Mouse (Mus musculus): ENCODE measurements around the gene Tmem94.
A peak's percentile ranks its signal among the peaks of the same experiment; 100 is the strongest.

Gene Tmem94

DNA sequence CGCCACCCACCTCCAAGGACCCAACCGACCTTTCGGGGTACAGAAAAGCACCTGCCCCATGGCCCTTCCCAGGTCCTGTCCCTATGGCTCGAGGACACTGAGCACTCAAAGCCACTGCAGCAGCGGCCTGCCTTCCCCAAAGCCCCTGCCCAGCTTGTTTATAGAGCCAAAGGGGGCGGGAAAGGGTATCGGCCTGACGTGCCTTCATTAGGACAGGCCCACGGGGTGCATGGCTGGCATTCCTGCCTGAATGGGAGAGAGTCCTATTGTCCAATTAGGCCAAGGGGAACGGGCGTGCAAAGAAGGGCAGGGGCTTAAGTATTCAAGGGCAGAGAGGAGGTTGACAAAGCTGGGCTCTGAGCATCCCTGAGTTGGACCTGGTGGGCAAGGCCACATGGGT lies 42.7 kb downstream of the Tmem94 start:
- DNase-seq (ENCODE audit: low spot score in 2 of 2): no peak

DNA sequence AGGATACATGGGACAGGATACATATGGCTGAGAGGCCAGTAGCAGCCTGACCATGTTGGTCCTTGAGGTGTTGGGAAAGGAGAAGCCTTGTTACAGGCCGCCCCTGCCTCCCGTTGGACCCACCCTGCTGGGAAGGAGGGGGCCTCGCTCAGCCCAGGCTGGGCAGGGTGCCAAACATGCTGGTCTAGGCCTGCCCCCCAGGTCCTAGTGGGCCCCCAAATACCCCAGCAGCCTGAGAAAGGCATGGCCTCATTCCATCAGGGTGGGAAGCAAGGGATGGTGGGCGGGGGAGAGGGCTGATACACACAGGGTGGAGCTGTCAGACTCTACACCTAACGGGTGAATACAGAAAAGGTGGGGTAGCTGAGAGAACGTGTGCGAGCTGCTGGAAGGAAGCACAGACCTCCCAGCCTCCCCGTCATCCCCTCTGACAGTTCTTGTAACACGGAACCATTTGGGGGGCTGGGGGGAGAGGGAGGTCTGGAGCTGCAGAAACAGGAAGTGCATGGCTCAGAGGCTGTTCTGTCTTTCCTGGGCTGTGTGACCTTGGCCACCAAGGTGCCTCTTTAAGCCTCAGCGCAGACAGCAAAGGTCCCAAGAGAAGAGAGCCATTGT lies 43.6 kb downstream of the Tmem94 start:
- no peak for DNase-seq (ENCODE audit: low spot score in 2 of 2)

DNA sequence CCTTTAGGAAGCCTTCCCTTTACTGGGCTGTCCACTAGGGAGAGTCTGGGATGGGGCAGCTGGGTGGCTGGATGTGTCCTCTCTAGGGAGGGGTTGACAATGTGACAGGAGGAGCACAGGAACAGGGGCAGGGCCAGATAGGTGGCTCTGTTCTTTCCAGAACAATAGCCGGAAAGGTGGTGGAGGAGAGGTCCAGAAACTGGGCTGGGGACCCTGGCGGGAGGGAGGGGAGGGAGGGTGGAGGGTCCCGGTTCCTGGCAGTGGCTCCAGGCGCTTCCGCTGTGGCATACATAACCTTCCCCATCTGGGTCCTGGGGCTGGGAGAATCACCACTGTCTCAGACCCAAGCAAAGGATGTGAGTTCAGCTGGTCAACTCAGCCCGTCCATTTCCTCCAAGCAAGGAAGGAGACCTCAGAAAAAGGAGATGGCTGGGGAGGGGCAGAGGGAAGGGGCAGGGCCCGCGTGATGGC lies 44.1 kb downstream of the Tmem94 start:
- no peak for DNase-seq (ENCODE audit: low spot score in 2 of 2)

DNA sequence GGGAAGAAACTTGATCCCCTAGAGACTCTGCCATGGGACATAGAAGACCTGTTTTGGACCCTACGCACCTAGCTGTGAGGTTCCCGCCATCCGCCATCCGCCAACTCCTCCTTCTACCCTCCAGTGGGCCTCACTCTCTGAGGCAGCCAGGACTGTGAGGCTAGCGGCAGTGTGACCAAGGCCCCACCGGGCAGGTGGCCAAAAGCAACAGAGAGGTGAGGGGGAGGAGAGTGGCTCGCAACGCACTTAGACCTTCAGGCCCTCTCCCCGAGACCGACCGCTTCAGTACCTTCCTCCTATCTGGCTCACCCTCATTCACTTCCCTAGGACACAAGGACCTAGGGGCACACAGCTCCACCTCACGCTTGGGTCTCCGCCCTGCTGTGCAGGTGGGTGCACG lies 45.1 kb downstream of the Tmem94 start:
- no peak for DNase-seq (ENCODE audit: low spot score in 2 of 2)

DNA sequence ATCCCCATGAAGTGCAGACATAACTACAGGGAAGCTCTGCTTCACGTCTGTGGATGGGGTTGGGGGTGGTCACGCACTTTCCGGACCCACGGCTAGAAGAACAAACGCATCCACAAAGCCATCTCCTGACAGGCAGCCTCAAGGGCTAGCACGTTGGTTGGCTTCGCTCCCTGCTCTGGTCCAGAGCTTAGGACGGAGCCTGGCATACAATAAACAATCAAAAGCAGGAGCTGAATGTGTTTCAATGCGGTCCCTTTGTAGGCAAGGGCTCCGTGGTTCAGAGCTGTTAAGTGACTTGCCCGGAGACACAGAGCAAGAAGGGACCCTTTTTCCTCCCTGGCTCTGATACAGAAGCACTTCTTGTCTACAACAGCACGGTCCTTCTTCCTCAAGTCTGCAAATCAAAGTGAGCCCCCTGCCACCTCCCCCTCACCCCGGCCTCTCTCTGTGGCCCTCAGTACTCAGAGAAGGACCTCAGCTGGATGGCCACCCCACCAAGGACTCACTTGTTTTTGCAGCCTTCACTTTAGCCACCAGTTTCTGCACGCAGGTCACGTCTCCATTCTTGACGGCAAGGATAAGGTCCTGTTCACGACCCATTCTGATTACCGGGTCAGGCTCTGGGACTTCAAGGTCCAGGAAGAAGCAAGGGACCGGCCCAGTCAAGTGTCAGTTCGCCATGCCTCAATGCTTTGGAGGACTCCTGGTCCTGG lies 46.3 kb downstream of the Tmem94 start:
- DNase-seq (ENCODE audit: low spot score in 2 of 2): no peak

DNA sequence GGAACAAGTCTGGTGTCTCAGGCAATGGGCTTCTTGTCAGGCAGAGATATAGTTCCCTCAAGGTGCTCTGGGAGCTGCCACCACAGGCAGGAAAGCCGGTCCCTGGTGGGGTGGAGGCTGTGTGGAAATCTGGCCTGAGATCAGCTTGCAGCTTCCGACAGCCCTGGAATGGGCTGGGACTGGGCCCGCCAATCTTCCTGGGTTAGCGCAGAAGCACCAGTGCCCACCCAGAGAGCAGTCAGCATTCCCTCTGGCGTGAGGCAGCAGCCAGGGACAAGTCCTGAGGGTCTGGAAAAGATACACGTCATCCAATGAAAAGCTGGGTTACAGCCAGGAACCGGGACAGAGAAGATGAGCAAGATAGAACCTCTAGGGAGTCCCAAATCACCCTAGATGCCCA lies 46.9 kb downstream of the Tmem94 start:
- no peak for DNase-seq (ENCODE audit: low spot score in 2 of 2)

DNA sequence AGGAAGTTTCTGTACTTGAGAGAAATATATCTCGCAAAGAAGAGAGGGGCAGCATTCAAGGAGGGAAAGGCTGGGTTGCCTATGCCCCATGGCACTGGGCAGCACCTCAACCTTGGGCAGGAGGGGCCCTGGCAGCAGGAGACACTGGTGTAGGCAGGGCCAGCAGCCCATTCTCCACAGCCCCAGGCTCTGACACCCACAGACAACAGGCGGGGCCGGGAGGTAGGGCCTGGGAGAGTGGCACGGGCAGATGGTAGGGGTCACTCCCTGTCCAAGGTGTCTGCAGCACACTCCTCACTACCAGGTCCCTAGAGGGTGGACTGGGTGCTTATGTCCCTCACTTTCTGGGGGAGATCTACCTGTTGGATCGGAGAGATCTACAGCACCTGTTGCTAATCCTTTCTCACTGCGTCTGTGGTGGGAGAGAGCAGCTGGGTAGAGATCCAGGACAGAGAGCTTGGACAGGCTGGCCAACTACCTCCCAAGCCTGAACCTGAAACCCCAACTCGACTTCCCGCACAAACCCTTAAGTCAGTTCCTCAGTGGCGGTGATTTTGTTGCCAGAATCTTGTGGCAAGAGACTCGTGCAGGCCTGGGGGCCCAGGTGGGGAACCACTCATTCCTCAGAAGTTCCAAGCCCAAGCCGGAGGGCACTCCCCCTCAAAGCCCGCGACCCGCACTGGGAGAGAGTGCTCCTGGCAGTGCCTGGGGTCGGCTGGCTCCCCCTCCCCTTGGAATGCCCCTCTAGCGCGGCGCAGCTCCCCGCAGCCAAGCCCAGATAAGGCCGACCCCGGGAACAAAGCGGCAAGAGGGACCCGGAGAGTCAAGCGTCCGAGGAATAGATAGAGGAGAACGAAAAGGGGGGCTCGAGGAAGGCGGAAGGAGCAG lies 47.5 kb downstream of the Tmem94 start:
- DNase-seq (ENCODE audit: low spot score in 2 of 2): no peak

DNA sequence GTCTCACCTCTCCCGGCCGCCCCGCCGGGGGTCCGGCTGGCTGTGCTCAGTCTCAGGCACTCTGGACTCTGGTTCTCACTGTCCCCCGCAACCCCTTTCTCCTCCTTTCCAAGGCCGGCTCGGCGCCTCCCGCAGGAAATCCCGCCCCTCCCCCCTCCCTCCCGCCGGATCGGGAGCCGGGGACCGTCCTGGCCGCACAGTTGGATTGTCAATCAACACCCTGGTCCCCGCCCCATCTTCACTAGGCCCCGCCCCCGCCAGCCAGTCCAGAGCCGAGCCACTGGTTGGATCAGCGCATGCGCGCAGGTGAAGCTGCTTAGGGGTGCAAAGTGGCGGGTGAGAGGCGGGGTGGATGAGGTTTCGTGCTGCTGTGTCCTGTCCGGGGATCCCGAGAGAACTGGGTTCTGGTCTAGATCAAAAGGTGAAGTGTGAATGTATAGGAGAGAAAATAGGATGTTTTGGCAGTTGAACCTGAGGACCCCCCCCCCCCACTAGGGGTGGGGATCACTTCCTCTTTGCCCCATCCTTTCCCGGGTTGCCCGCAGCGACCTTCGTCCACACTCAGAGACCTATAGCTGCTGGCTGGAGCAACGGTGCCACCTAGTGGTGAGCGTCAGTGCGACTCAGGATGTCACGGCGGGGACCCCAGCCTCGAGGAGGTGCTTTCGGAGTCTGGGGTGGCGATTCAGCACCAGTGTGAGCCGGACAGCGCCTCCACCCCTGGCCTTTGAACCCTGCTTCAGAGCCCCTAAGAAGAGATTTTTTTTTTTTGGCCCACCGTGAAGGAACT lies 48.5 kb downstream of the Tmem94 start, which contains the start of gene Caskin2:
Gene Caskin2 (minus strand): TSS at position 133 of the 790 bp plus-strand sequence.
- DNase-seq (ENCODE audit: low spot score in 2 of 2): peak; percentile 82 to 83

DNA sequence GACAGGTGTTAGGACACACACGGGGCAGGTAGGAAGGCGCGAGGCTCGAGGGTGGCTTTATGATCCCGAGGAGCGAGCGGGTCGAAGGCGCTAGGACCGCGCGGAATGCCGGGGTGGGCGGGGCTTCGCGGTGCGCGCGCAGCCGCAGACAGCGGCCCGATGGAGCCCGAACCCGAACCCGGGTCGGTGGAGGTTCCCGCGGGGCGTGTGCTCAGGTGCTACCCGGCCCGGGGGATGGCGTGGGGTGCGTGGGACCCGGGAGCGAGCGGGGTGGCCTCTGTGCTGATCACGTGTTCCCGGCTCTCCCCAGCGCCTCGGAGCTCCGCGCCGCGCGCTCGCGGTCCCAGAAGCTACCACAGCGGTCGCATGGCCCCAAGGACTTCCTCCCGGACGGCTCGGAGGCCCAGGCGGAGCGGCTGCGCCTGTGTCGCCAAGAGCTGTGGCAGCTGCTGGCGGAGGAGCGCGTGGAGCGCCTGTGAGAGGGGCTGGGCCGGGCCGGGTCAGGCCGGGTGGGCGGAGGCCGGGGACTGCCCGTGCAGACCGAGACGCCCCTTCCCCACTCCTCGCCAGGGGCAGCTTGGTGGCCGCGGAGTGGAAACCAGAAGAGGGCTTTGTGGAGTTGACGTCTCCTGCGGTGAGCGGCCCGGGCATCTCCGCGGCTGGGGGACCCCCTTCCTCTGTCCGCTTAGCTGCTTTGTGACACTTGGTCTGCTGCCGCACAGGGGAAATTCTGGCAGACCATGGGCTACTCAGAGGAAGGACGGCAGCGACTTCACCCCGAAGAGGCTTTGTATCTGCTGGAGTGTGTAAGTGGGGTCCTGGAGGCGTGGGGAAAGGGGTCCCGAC lies 49.6 kb downstream of the Tmem94 start, which contains the start of gene Tsen54:
Gene Tsen54 (plus strand): TSS at position 120 of the 846 bp plus-strand sequence.
- DNase-seq (ENCODE audit: low spot score in 2 of 2): peak; percentile 67 to 73

DNA sequence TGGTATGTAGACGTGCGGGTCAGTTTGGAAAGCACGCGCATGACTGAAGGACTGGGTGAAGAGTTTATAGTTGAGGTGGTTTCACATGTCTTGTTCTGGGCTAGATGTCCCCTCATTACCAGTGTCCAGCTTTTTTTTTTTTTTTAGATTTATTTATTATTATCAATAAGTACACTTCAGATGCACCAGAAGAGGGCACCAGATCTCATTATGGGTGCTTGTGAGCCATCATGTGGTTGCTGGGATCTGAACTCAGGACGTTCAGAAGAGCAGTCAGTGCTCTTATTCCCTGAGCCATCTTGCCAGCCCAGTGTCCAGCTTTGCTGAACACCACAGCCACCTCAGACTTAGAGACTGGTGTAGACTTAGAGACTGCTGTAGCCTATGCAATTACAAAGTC lies 52.1 kb downstream of the Tmem94 start:
- DNase-seq (ENCODE audit: low spot score in 2 of 2): no peak

DNA sequence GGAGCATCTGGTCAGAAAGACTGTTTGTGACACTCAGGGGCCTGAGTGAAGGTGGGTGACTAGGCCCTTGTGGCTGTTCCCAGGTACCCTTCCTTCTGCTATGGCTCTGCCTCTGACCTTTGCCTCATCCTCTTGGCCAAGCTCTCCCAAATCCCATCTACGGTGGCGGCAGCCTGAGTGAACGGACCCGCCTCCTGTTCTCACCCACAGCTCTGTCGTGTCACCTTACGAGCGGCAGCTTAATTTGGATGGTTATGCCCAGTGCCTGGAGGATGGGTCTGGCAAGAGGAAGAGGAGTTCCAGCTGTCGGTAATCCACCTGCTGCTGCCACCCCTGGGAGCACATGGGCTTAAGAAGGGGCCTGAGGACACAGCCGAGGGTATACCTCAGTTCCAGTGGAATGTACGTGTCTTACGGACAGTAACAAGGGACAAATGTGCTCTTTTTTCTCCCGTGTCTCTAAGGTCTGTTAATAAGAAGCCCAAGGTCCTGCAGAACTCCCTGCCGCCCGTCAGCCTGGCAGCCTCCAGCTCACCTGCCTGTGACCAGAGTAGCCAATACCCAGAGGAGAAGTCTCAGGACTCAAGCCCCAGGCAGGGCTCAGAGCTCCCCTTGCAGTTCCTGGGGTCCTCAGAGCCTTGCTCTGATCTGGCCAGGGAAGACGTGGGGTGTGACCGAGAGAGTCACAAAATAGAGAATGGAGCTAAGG lies 54.8 kb downstream of the Tmem94 start:
- DNase-seq (ENCODE audit: low spot score in 2 of 2): no peak

DNA sequence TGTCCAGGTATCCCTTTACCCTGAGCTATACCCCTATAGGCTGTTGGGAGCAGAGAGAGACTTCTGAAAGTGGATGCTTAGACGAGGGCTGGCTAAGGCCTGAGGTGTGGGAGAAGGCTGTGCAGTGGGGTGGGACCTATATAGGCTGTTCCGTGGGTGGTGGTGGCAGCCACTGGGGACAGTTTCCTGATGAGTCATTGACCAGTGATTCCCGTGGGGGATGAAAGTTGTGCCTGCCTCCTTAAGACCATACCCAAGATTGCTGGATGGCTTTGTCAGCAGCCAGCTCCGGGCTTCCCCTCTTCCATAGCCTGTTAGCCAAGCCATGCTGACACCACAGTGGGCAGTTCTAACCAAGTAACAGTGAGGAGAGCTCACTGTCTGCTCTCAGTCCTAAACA lies 55.8 kb downstream of the Tmem94 start:
- DNase-seq (ENCODE audit: low spot score in 2 of 2): no peak

DNA sequence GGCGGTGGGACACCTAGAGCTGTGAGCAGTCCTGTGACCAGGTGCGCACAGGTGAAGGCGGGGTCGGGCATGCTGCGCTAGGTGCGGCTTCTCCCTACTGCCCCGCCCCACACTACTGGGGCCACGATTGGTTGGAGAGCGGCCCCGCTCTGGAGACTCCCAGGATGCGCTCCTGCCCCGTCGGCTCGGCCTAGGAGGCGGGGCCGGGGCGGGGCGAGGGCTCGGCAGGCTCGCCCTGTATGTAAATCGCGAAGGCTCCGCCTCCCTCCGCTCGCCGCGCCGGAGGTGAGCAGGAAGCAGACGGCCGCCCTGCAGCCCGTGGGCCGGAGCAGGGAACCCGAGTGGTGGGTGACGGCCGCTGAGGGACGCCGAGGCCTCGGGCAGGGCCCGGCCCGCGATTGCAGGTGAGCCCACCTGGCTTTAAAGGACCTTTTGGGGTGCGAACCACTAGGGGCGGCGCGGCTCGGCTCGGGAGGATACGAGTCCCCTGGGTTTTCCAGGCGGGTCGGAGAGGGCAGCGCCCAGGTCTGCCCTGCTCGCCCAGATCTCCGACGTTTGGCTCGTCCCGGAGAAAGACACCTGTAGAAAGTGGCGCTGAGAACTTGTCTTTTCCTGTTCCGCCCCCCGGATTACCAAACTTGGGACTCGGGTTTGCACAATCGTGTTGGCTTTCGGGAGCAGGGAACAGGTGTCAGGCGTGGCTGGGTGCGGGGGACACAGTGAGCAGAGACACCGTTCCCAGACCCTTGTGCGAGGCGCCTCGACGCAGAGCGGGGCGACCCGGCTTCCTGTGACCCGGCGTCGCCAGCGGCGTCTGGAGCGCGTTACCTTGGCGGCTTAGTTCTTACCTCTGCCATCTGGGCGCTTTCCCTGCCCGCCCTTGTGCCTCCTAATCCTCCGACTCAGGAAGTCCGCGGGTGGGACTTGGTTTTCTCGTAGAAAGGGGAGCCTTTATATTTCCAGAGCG lies 58.8 kb downstream of the Tmem94 start, which contains the start of gene Llgl2:
Gene Llgl2 (plus strand): TSS at position 276 of the 967 bp plus-strand sequence.
- DNase-seq (ENCODE audit: low spot score in 2 of 2): peak; percentile 33 to 48

DNA sequence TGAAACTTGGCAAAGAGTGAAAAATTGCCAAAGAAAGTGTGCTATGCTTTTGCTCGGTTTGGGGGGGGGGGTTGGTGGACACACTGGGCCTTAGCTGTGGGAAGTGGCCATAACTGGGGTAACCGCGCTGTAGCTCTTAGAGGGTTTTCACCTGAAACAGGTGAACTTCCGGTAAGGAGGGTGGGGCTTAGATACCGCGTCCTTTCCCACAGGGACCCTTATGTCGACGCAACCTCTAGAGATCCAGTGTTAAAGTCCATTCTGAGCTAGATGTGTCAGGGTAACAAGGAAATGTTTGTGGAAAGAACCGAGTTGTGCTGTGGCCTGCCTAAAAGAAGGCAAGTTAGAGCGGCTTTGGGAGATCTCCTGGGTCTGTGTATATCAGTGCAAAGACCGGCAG lies 59.6 kb downstream of the Tmem94 start:
- no peak for DNase-seq (ENCODE audit: low spot score in 2 of 2)

DNA sequence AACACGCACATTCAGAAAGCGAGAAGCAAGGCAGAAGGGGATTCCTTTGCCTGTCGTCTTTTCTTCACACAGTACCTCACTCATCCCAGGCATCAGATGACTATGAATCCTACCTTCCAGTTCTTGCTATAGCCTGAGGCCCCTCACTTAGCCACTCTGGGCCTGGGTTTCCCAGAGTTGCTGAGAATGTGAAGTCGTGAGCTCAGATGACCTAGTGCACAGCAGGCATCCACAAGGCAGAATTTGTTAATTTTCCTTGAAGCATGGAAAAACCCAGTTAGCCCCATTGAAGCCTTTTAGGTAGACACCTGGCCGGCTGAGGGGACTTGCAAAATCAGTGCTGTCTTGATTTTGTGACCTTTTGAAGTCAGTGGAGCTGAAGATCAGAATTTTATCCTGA lies 61.3 kb downstream of the Tmem94 start:
- no peak for DNase-seq (ENCODE audit: low spot score in 2 of 2)

DNA sequence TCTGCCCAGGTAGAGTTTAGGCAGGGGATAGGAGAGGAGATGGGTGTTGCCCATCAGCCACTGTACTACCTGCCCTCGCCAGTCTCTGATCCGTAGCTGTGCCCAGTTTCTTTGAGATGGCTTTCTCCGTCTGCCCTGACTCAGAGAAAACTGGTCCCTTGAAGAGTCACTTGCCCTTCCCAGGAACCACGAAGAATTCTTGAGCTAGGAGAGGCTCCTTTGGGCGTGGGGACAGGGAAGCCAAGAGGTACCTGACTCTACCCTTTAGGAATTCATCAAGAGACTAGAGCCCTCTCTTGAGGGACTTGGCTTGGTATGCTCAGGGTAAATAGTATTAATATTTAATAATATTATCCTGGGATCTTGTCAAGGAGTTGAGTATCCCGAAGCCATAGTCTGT lies 62.4 kb downstream of the Tmem94 start:
- no peak for DNase-seq (ENCODE audit: low spot score in 2 of 2)

DNA sequence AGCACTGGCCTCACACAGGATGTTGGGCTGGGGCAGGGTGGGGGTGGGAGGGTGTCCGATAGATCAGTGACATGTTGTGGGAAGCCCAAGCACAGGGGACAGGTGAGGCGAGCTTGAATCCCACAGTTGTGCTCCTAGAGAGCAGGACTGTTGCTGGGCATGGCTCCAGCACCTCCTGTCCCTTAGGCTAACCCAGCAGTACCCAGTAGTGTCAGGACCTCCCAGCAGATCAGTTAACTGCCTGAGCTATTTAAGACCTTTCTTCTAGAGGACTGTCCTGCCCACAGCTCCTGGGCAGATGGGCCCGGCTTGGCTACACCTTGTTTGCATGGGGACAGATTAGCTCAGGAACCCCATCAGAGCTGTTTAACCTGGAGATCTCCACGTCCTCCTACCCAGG lies 63.8 kb downstream of the Tmem94 start:
- no peak for DNase-seq (ENCODE audit: low spot score in 2 of 2)

DNA sequence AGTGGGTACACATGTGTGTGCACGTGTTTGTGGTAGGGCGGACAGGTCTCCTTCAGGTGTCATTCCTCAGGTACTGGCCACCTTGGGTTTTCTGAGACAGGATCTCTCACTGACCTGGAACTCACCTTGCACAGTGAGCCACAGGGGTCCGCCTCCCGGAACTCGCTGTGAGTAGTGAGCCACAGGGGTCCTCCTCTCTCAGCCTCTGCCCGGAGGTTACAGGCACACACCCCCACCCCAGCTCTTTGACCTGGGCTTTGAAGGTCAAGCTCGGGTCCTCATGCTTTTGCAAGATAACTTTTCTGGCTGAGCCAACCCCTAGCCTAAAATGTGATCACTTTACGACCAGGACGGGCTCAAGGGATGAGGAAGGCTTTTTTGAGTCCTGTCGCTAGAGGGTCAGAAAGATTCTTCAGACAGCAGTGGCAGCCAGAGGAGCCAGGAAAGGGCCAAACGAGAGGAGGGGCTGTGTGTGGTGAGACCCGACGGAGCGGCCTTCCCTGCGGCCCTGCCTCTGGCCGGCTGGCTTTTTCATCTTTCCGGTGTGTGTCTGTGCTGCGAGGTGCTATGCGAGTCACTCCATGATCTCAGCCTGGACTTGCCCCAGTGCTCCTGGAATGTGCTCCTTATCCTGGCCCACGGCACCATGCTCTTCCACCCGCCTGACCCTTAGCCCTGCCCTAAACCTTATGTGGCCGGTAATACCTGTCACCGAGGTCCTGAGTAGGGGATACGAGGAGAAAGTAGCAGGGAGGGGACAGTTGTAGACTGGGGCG lies 65.5 kb downstream of the Tmem94 start:
- DNase-seq (ENCODE audit: low spot score in 2 of 2): no peak

Measured in right cerebral cortex, postnatal 36 days (tissue).